Mouse (Mus musculus): ENCODE results near the gene Tbc1d17. TPM values are rescaled to one million over a fixed set of nuclear protein-coding genes. Genes with fewer than 3 reads are reported as not detected.
A peak's percentile ranks its signal among the peaks of the same experiment; 100 is the strongest.

Tbc1d17 gene
- total RNA-seq, 2 experiments from 2014 or later, result 64.4 to 67.5 TPM

- intact Hi-C loops (cut with DNase I), result no loop called here
- no peak overlapping the region for H3K4me3 ChIP-seq
- TF ChIP-seq CTCF (IDR thresholded peaks at IDR 0.05), result no peak
- H3K27ac ChIP-seq, result no peak overlapping the region
- DNase-seq (ENCODE audit: extremely low spot score in 1 of 2, low spot score in 2 of 2), result no peak
These were observed 12.3 kb downstream of the Tbc1d17 start for GRCm38 (mm10) chr7:44836423-44837053.

GRCm38 (mm10) chr7:44836016-44836404 lies 12.9 kb downstream of the Tbc1d17 start:
- no peak for DNase-seq (ENCODE audit: extremely low spot score in 1 of 2, low spot score in 2 of 2)
- H3K27ac ChIP-seq, result no peak overlapping the region
- TF ChIP-seq CTCF (IDR thresholded peaks at IDR 0.05), result no peak
- intact Hi-C loops (cut with DNase I), result no loop called here
- H3K4me3 ChIP-seq, result no peak overlapping the region

- DNase-seq (ENCODE audit: extremely low spot score in 1 of 2, low spot score in 2 of 2), result no peak
- H3K27ac ChIP-seq, result no peak overlapping the region
- H3K4me3 ChIP-seq, result no peak overlapping the region
- intact Hi-C loops (cut with DNase I), result no loop called here
- no peak for TF ChIP-seq CTCF (IDR thresholded peaks at IDR 0.05)
These were observed 13.4 kb downstream of the Tbc1d17 start for GRCm38 (mm10) chr7:44835373-44836015.

GRCm38 (mm10) chr7:44832763-44833162 lies 16.1 kb downstream of the Tbc1d17 start:
- DNase-seq (ENCODE audit: extremely low spot score in 1 of 2, low spot score in 2 of 2), result no peak
- intact Hi-C loops (cut with DNase I), result no loop called here

GRCm38 (mm10) chr7:44828706-44829105 lies 20.2 kb downstream of the Tbc1d17 start:
- intact Hi-C loops (cut with DNase I), result no loop called here
- H3K27ac ChIP-seq, result no peak overlapping the region
- no peak overlapping the region for H3K4me3 ChIP-seq
- no peak for DNase-seq (ENCODE audit: extremely low spot score in 1 of 2, low spot score in 2 of 2)
- no peak for TF ChIP-seq CTCF (IDR thresholded peaks at IDR 0.05)

More at GRCm38 (mm10) chr7:44832763-44833162, 16.1 kb downstream of the Tbc1d17 start:
- no peak for TF ChIP-seq CTCF (IDR thresholded peaks at IDR 0.05)
- Histone ChIP-seq H3K27ac (no peak overlapping the region), H3K4me3 (no peak overlapping the region)

- no peak for TF ChIP-seq CTCF (IDR thresholded peaks at IDR 0.05)
- Histone ChIP-seq H3K4me3 (no peak overlapping the region), H3K27ac (no peak overlapping the region)
- intact Hi-C loops (cut with DNase I), result no loop called here
- DNase-seq (ENCODE audit: extremely low spot score in 1 of 2, low spot score in 2 of 2), result no peak
These were observed 22.1 kb downstream of the Tbc1d17 start for GRCm38 (mm10) chr7:44826771-44827170.

GRCm38 (mm10) chr7:44824872-44825271 lies 24.0 kb downstream of the Tbc1d17 start:
- DNase-seq (ENCODE audit: extremely low spot score in 1 of 2, low spot score in 2 of 2), result peak; percentile 73 to 81
- H3K27ac ChIP-seq, result no peak overlapping the region
- no peak overlapping the region for H3K4me3 ChIP-seq
- intact Hi-C loops (cut with DNase I), result loop anchor here (1.0 to 2.0 kb wide), 2 partner anchors 76 to 101 kb away; partner anchors contain the start of gene Vrk3
- peak; percentile 94 for TF ChIP-seq CTCF (IDR thresholded peaks at IDR 0.05)

- H3K4me3 ChIP-seq, result no peak overlapping the region
- intact Hi-C loops (cut with DNase I), result no loop called here
- H3K27ac ChIP-seq, result no peak overlapping the region
- no peak for DNase-seq (ENCODE audit: extremely low spot score in 1 of 2, low spot score in 2 of 2)
- TF ChIP-seq CTCF (IDR thresholded peaks at IDR 0.05), result peak; percentile 17
These were observed 25.5 kb downstream of the Tbc1d17 start for GRCm38 (mm10) chr7:44823409-44823808.

GRCm38 (mm10) chr7:44821666-44822448 lies 27.0 kb downstream of the Tbc1d17 start:
- intact Hi-C loops (cut with DNase I), result no loop called here
- peak; percentile 4 to 6 for DNase-seq (ENCODE audit: extremely low spot score in 1 of 2, low spot score in 2 of 2)
- TF ChIP-seq CTCF (IDR thresholded peaks at IDR 0.05), result no peak; the same call in 1 of the 2 replicates
- H3K4me3 ChIP-seq, result no peak overlapping the region
- no peak overlapping the region for H3K27ac ChIP-seq

GRCm38 (mm10) chr7:44820525-44820924 lies 28.4 kb downstream of the Tbc1d17 start:
- no peak for TF ChIP-seq CTCF (IDR thresholded peaks at IDR 0.05)
- H3K27ac ChIP-seq, result no peak overlapping the region
- DNase-seq (ENCODE audit: extremely low spot score in 1 of 2, low spot score in 2 of 2), result peak in 1 of 2 experiments; percentile 4
- H3K4me3 ChIP-seq, result no peak overlapping the region
- intact Hi-C loops (cut with DNase I), result no loop called here

GRCm38 (mm10) chr7:44819863-44820262 lies 29.0 kb downstream of the Tbc1d17 start:
- H3K27ac ChIP-seq, result peak overlapping the region; percentile 95; the same call in 1 of the 2 replicates
- no peak for TF ChIP-seq CTCF (IDR thresholded peaks at IDR 0.05)
- intact Hi-C loops (cut with DNase I), result loop anchor here (2.0 kb wide), 1 partner anchor 29 kb away; the partner anchor contains the start of genes Akt1s1 and Tbc1d17
- peak; percentile 6 to 10 for DNase-seq (ENCODE audit: extremely low spot score in 1 of 2, low spot score in 2 of 2)
- no peak overlapping the region for H3K4me3 ChIP-seq

- Histone ChIP-seq H3K27ac (peak overlapping the region; percentile 95), H3K4me3 (no peak overlapping the region; the same call in 1 of the 2 replicates)
- TF ChIP-seq CTCF (IDR thresholded peaks at IDR 0.05), result no peak
- DNase-seq (ENCODE audit: extremely low spot score in 1 of 2, low spot score in 2 of 2), result peak in 1 of 2 experiments; percentile 8
- intact Hi-C loops (cut with DNase I), result loop anchor here (2.0 kb wide), 1 partner anchor 29 kb away; the partner anchor contains the start of genes Akt1s1 and Tbc1d17
These were observed 29.5 kb downstream of the Tbc1d17 start for GRCm38 (mm10) chr7:44819391-44819790.

All from left cerebral cortex, adult 2 months (tissue).